Mouse (Mus musculus): ENCODE data around the gene Zfp428.

The Zfp428 gene

DNA sequence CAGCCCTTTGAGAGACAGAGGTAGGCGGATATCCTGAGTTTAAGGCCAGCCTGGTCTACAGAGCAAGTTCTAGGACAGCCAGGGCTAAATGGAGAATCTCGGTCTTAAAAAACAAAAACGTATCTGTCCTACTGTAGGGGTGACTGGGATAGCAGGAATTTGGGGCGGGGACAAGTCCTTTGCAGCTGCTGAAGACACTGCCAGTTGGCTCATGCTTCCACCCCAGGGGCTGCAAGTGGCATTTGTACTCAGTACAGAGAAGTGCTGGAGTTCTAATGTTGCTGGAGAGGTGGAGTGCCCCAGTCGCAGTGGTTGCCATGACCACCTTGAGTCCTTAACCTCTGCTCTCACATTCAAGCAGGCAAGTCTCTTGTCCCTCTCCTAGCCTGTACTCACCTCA, 16.0 kb downstream of the Zfp428 start:
- no peak for DNase-seq

DNA sequence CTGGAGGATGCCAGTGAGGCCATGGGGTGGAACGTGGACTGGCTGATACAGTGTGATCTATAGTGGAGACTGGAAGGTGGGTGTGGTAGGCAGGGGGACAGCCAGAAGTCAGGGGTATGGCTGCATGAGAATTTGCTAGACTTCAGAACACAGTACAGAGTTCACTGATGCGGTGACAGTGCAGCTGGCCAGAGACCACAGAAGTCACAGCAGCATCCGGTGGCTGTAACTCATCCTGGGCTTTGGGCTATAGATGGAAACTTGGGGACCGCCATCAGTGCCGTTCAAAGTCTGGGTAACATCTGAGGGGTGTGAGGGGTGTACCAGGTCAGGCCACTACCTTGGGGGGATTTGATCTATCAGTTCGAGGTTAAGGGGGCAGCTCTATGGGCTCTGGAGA, 16.9 kb downstream of the Zfp428 start:
- DNase-seq: no peak

- DNase-seq: no peak
Measured at GRCm38 (mm10) chr7:24524978-24525377, 18.2 kb downstream of the Zfp428 start.

DNA sequence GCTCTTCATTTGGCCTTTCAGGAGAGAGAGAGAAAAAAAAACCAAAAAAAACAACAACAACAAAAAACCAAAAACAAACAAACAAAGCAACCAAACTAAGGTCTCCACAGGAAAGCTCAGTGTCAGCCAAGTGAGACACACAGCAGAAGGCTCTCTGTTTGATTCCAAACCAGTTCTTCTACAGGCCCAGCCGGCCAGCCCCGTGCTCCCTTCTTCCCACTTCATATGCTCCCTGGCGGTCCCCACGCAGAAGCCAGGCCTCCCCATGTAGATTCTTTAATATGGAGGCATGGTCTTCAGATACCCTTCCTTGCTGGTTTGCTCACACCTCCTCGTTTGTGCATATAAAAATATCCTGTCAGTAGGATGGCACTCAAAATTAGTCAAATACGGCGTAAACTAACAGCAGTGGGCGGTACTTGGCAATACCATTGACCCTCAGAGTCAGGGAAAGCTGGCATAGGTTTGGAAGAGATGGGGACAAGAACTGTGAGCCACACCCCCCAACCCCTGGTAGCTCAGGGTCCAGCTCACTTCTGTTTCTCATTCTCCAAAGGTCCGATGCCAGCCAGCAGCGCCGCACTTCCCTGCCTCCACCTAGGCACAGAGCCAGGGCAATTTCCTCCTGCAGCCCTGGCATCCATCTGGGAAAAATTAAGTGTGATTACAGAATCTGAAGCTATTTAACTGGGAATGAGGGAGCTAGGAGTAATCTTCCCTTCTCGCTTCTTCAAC, 19.0 kb downstream of the Zfp428 start:
- DNase-seq: no peak

DNA sequence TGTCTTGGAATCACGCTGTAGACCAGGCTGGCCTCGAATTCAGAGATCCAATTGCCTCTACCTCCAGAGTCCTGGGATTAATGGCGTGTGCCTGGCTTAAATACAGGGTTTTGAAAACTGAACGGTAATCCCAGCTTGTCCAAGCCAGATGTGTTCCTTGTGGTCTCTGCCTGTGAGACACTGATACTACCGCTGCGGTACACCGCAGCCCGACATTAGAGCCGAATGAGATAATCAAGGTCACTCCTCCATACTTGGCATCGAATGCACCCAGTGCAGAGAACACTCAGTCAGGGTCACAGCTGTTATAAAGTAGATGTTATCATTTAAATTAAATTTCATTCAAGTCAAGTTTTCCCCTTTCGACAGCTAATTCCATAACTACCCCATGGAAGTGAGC, 22.1 kb downstream of the Zfp428 start:
- DNase-seq: no peak

- no peak for DNase-seq
Measured at GRCm38 (mm10) chr7:24529580-24529979, 22.8 kb downstream of the Zfp428 start.

- DNase-seq: peak; percentile 99
Measured at GRCm38 (mm10) chr7:24530062-24530931, 23.5 kb downstream of the Zfp428 start, which contains the start of gene Irgq. TSS of gene Irgq (plus strand) at chr7:24530689.

- peak; percentile 75 to 84 for DNase-seq
Measured at GRCm38 (mm10) chr7:24531211-24531971, 24.6 kb downstream of the Zfp428 start.

DNA sequence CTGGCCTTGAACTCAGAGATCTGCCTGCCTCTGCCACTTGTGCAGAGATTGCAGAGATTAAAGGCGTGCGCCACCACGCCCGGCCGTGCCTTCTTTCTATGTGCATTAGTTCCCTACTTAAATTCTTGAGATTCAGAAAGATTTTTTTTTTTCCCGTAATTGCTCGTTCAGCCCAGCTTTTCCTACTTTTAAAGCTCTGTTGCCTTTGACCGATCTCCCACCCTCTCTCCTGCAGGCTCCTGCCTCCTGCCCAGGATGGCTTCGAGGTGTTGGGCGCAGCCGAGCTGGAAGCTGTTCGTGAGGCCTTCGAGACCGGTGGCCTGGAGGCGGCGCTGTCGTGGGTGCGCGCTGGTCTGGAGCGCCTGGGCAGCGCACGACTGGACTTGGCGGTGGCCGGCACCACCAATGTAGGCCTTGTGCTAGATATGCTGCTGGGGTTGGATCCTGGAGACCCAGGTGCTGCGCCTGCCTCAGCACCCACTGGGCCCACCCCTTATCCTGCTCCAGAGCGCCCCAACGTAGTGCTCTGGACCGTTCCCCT, 26.3 kb downstream of the Zfp428 start:
- no peak for DNase-seq

DNA sequence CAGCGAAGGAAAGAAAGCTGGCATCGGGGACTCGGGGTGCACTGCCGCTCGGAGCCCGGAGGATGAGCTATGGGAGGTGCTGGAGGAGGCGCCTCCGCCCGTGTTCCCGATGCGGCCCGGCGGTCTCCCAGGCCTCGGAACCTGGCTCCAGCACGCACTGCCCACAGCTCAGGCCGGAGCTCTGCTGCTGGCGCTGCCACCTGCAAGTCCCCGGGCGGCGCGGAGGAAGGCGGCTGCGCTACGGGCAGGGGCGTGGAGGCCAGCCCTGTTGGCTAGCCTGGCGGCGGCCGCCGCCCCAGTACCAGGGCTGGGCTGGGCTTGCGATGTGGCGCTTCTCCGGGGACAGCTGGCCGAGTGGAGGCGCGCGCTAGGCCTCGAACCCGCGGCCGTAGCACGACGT, 27.0 kb downstream of the Zfp428 start:
- no peak for DNase-seq

DNA sequence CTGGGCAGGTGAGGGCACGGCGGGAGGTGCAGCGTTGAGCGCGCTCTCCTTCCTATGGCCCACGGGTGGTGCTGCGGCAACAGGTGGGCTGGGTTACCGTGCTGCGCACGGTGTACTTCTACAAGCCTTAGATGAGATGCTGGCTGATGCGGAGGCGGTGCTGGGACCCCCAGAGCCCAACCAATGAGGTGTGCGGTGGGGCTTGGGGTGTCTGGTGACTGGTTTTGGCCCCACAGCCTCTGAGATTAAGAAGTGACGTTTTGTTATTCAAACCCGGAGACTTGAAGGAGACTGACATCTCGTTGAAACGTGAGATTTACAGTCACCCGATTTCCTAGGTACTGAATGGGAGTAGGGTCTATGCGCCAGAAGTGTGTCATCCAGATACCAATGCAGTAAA, 27.5 kb downstream of the Zfp428 start:
- DNase-seq: no peak

GRCm38 (mm10) chr7:24537081-24537480, 30.3 kb downstream of the Zfp428 start:
- DNase-seq: no peak

DNA sequence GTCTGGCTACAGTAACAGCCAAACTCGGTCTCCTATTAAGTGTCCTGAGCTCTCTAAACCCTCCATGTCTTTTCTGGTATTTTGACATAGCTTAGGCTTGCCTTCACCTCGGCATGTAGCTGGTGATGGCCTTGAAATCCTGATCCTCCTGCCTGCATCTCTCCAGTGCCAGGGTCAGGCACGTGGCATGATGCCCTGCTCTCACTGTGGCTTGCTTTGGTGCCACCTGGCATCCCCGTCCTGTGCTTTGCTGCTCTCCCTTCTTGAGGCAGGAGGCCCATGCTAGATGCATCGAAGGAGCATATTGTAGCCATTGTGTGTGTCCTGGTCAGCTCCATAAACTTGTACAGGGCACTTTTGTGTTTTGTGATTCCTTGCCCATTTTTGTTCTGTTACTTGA, 30.8 kb downstream of the Zfp428 start:
- no peak for DNase-seq

DNA sequence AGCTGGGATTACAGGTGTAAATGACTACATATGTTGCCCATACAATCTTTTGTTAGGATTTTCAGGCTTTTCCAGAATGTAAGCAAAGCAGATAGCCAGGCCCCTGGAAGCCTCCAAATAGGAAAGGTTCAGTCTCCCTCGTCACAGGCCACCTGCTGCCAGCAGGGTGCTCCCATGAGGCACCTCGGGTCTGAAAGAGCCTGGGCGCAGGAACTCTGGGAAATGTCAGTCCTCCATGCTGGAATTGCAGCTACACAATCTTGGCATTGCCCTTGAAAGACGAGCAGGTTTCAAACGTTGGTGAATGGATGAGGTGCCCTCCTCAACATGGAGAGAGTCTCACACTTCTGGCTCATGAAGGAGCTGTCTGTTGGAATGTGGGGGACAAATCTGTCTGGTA, 31.3 kb downstream of the Zfp428 start:
- DNase-seq: peak; percentile 59 to 77

DNA sequence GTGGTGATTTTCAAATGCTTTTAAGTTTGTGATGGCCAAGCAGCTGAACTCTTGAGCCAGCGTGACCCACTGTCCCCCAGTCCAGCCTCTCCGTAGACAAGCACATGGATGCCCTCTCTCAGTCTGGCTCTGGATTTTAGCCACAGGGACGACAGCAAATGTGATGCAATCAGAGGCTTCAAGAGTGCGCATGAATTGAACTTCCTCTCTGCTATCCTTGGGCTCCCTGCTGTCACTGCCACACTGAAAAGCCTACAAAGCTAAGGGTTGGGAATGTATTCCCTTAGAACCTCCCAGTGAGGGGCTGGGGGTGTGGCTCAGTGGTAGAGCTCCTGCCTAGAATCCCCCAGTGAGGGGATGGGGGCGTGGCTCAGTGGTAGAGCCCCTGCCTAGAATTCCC, 31.9 kb downstream of the Zfp428 start:
- DNase-seq: no peak

DNA sequence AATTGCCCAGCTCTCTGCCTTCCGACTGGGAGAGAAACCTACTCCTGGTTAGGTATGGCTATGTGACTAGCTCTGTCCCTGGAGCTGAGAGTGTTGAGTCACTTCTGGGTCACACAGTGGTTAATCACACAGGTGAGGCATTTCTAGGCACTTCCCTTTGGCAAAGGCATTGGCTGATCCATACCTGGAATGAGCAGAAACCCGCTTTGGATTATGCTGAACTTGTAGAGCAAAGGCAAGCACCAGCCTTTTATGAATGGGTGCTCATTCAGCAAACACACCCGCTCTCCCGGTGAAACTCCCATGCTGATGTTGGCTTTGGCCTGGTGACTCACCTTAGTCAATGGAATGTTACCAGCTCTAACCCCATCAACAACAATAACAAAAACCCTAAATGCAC, 32.9 kb downstream of the Zfp428 start:
- DNase-seq: no peak

- DNase-seq: no peak
Measured at GRCm38 (mm10) chr7:24544506-24544905, 37.7 kb downstream of the Zfp428 start.

DNA sequence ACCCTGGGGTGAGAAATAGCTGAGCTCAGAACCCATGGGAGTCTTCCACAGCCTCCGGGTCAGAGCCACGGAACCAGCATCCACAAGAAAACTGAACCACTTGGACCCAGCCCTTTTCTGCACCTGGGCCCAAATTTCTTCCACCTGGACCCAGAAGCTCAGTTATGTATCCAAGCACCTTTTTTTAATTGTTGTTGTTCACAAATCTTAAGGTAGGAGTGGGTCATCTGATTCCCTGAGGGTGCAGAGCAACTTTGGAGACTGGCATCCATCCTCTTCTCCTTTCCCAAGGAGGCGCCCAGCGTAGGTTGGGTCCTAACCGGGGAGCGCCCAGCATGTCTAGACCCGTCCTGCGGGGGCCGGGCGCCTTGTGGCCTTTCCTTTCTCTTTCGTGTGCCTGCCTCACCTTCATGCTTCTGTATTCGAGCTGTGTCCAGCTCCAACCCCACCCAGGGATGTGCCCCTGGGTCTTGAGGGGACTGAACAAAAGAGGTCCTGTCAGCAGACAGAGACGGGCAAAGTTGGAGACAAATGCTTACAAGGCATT, 39.3 kb downstream of the Zfp428 start, which contains the start of the genes Pinlyp and Xrcc1:
Pinlyp (minus strand) TSS at position 51 of the 547 bp plus-strand sequence.
Xrcc1 (plus strand) TSS at position 222 of the 547 bp plus-strand sequence.
- no peak for DNase-seq

- DNase-seq: peak; percentile 99 to 100
Measured at GRCm38 (mm10) chr7:24546634-24547389, 40.0 kb downstream of the Zfp428 start.

- DNase-seq: no peak
Measured at GRCm38 (mm10) chr7:24547534-24548036, 40.8 kb downstream of the Zfp428 start.

DNA sequence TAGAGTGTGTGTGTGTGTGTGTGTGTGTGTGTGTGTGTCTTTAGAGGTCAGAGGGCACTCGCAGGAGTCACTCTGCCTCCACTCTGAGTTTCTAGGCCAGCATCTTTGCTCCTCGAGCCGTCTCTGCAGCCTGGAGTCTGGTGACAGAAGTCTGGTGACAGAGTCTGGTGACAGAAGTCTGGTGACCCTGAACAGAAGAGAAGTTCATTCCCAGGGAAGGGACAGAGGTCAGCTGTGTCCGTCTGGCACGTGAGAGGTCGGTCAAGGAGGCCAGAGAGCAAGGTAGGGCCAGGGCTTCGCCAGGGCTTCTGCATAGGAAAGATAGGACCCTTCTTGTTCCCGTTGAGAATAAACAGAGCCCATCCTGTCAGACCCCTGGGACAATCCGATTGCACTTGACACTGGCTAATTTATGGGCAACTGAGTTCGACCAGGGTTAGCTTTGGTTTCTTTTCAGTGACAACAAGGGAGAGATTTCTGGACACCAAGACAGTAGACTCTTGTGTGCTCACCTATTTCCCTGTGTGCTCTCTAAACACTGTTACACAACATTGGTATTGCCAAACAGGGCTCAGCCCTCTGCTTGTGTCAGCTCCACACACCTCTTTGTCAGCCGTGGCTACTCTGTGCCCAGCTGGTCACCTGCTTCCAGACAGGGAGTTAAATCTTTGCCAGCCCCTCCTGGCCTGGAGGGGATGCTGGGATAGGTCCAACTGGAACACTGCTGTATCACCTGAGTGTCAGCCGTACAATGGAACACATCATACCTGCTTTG, 45.4 kb downstream of the Zfp428 start:
- peak in 1 of 2 experiments; percentile 59 for DNase-seq
